Mouse (Mus musculus): ENCODE measurements around the gene Nell2.

DNA sequence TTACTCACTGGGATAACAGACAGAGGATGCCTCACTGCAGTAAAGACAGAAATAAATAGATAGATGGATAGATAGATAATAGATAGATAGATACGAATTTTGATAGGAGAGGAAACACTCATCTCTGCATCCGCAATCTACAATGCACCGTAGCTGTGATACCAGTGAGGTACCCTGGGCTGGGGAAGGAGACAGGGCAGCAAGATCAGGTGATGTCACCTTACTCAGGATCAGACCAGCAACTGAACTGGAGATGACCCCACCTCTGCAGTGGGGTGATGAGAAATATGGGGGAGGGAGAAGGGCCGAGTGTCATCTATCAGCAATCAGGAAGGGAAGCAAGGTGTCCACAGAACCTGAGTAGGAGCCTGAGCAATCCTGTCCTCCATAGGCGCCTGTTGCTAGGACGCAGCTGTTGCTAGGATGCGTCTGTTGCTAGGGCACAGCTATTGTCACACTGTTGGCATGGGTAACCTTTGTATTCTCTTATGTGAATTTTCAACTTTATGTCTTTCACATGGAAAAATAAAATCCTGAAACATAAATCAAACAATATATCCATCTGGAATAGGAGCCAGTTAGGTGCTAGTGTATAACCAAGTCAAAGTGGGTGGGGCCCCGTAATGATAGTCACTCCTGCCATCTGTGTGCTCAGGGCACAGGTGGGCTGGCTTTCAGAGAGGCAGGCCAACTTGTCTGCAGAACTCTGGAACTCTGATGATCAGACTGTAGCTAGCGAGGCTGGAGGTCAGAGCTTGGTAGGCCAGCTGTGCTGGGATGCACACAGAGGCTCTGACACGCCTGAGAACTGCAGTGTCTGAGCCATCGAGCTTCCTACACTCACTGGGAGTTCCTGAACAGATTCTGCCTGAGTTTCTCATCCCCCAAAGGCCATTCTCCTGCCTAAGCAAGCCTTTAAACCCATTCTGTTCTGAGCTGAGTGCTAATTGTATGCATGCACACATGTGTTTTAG lies 193.7 kb downstream of the Nell2 start:
- TF ChIP-seq CTCF (IDR thresholded peaks at IDR 0.05; ENCODE audit: extremely low read depth, insufficient read depth, low read length) (no peak), POLR2A (IDR thresholded peaks at IDR 0.05; ENCODE audit: extremely low read depth, insufficient read depth, low read length) (no peak)

All from cortical plate, adult 2 months (tissue).